Mouse (Mus musculus) MEL (cell line): Measurements from ENCODE around the gene Krtap16-1. TPM values are rescaled to one million over a fixed set of nuclear protein-coding genes. Genes with fewer than 3 reads are reported as not detected.

Experiments
- DNase-seq: peaks from one replicate; pipeline ENCODE4 v3.0.0; 2011; ENCODE audit warnings: low read depth, low spot score
- H3K27ac ChIP-seq: 2 replicates; pipeline ENCODE4 v1.5.1; 2012; ENCODE audit warnings: low read depth, mild to moderate bottlenecking, control low read depth, low read length, moderate library complexity; ENCODE audit not compliant: control insufficient read depth
- H3K27me3 ChIP-seq, 2 experiments: fragments of 150-350 bp in 1 of 2; sonication (generic) in 1 of 2; 2 replicates each; pipeline ENCODE4 v1.6.1; 2012; ENCODE audit warnings: low read length in 2 of 2, mild to moderate bottlenecking in 2 of 2, improper control_type of control experiment in 1 of 2, moderate library complexity in 1 of 2; ENCODE audit not compliant: insufficient read depth in 2 of 2, control insufficient read depth in 1 of 2
- H3K36me3 ChIP-seq, 2 experiments: 2 replicates each; pipeline ENCODE4 v1.6.1; 2012 to 2014; ENCODE audit warnings: low read length in 2 of 2, improper control_type of control experiment in 1 of 2, inconsistent platforms in 1 of 2, mild to moderate bottlenecking in 1 of 2; ENCODE audit not compliant: insufficient read depth in 2 of 2, control insufficient read depth in 1 of 2
- H3K4me1 ChIP-seq, 2 experiments: fragments of 150-350 bp in 1 of 2; sonication (generic) in 1 of 2; 2 replicates each; pipeline ENCODE4 v1.6.1; 2012; ENCODE audit warnings: low read length in 2 of 2, improper control_type of control experiment in 1 of 2, mild to moderate bottlenecking in 1 of 2; ENCODE audit not compliant: insufficient read depth in 2 of 2, control insufficient read depth in 1 of 2
- H3K4me3 ChIP-seq, 2 experiments: fragments of 150-350 bp in 1 of 2; sonication (generic) in 1 of 2; 2 replicates each; pipeline ENCODE4 v1.5.1; 2012; ENCODE audit warnings: low read depth in 2 of 2, low read length in 2 of 2, mild to moderate bottlenecking in 2 of 2, moderate library complexity in 2 of 2, control low read depth in 1 of 2, improper control_type of control experiment in 1 of 2; ENCODE audit not compliant: control insufficient read depth in 1 of 2, insufficient read depth in 1 of 2
- H3K79me2 ChIP-seq: 2 replicates; pipeline ENCODE4 v1.6.1; 2012; ENCODE audit warnings: mild to moderate bottlenecking, low read length, moderate library complexity; ENCODE audit not compliant: control insufficient read depth, poor library complexity, insufficient read depth
- H3K9ac ChIP-seq: 2 replicates; pipeline ENCODE4 v1.6.1; 2012; ENCODE audit warnings: low read depth, mild to moderate bottlenecking, control low read depth, low read length, moderate library complexity; ENCODE audit not compliant: control insufficient read depth, poor library complexity, severe bottlenecking
- H3K9me3 ChIP-seq: fragments of 150-350 bp; sonication (generic); replicated peaks from 2 replicates; pipeline ENCODE4 v1.6.1; 2012; ENCODE audit warnings: mild to moderate bottlenecking, low read length, improper control_type of control experiment, moderate library complexity; ENCODE audit not compliant: insufficient read depth
- CHD1 ChIP-seq: IDR thresholded peaks from 2 replicates; pipeline ENCODE4 v1.6.1; 2012; ENCODE audit warnings: low read depth, mild to moderate bottlenecking, inconsistent platforms, low read length, improper control_type of control experiment
- CHD2 ChIP-seq: IDR thresholded peaks from 2 replicates; pipeline ENCODE4 v1.6.1; 2011; ENCODE audit warnings: low read length, improper control_type of control experiment
- CTCF ChIP-seq, 3 experiments: IDR thresholded peaks in 2 of 3; conservative IDR thresholded peaks in 1 of 3; 2 replicates each; pipeline ENCODE4 v1.5.1; 2011 to 2012; ENCODE audit warnings: low read length in 3 of 3, low read depth in 2 of 3, mild to moderate bottlenecking in 2 of 3, improper control_type of control experiment in 1 of 3, inconsistent platforms in 1 of 3, mixed read lengths in 1 of 3, moderate library complexity in 1 of 3; ENCODE audit not compliant: control insufficient read depth in 1 of 3, insufficient read depth in 1 of 3, poor library complexity in 1 of 3, severe bottlenecking in 1 of 3
- ELF1 ChIP-seq: IDR thresholded peaks from 2 replicates; pipeline ENCODE4 v1.6.1; 2014; ENCODE audit warnings: low read depth, mild to moderate bottlenecking, inconsistent platforms, low read length, improper control_type of control experiment, moderate library complexity
- GATA1 ChIP-seq: IDR thresholded peaks from 2 replicates; pipeline ENCODE4 v1.6.1; 2011; ENCODE audit warnings: low read depth, low read length, improper control_type of control experiment
- HCFC1 ChIP-seq: IDR thresholded peaks from 2 replicates; pipeline ENCODE4 v1.6.1; 2012; ENCODE audit warnings: low read depth, mild to moderate bottlenecking, inconsistent platforms, low read length, improper control_type of control experiment, moderate library complexity
- JUND ChIP-seq: IDR thresholded peaks from 2 replicates; pipeline ENCODE4 v1.6.1; 2011; ENCODE audit warnings: low read depth, mild to moderate bottlenecking, improper control_type of control experiment, low read length
- MXI1 ChIP-seq: IDR thresholded peaks from 2 replicates; pipeline ENCODE4 v1.6.1; 2011; ENCODE audit warnings: mild to moderate bottlenecking, low read depth, low read length, improper control_type of control experiment
- MYC ChIP-seq: IDR thresholded peaks from 2 replicates; pipeline ENCODE4 v1.6.1; 2011; ENCODE audit warnings: low read depth, mild to moderate bottlenecking, low read length, improper control_type of control experiment, moderate library complexity
- NRF1 ChIP-seq: IDR thresholded peaks from 2 replicates; pipeline ENCODE4 v1.6.1; 2014; ENCODE audit warnings: low read depth, mild to moderate bottlenecking, inconsistent platforms, low read length, improper control_type of control experiment, moderate library complexity; ENCODE audit not compliant: poor library complexity, insufficient read depth, severe bottlenecking
- RAD21 ChIP-seq: IDR thresholded peaks from 2 replicates; pipeline ENCODE4 v1.6.1; 2011; ENCODE audit warnings: mild to moderate bottlenecking, low read depth, low read length, improper control_type of control experiment
- SIN3A ChIP-seq: IDR thresholded peaks from 2 replicates; pipeline ENCODE4 v1.6.1; 2012; ENCODE audit warnings: low read length, improper control_type of control experiment, inconsistent platforms
- SMC3 ChIP-seq: IDR thresholded peaks from 2 replicates; pipeline ENCODE4 v1.6.1; 2011; ENCODE audit warnings: low read depth, low read length, improper control_type of control experiment
- TAL1 ChIP-seq: IDR thresholded peaks from 2 replicates; pipeline ENCODE4 v1.6.1; 2012; ENCODE audit warnings: mild to moderate bottlenecking, inconsistent platforms, low read length, moderate library complexity, mixed read lengths
- TBP ChIP-seq: IDR thresholded peaks from 2 replicates; pipeline ENCODE4 v1.8.0; 2011; ENCODE audit warnings: low read depth, low read length, improper control_type of control experiment
- TCF12 ChIP-seq: IDR thresholded peaks from 2 replicates; pipeline ENCODE4 v1.6.1; 2014; ENCODE audit warnings: low read depth, mild to moderate bottlenecking, inconsistent platforms, low read length, improper control_type of control experiment, moderate library complexity
- UBTF ChIP-seq: IDR thresholded peaks from 2 replicates; pipeline ENCODE4 v1.6.1; 2012; ENCODE audit warnings: low read depth, mild to moderate bottlenecking, inconsistent platforms, low read length, improper control_type of control experiment, moderate library complexity, borderline replicate concordance; ENCODE audit not compliant: insufficient read depth
- ZC3H11A ChIP-seq: IDR thresholded peaks from 2 replicates; pipeline ENCODE4 v1.6.1; 2012; ENCODE audit warnings: low read depth, mild to moderate bottlenecking, inconsistent platforms, low read length, improper control_type of control experiment
- ZKSCAN1 ChIP-seq: IDR thresholded peaks from 2 replicates; pipeline ENCODE4 v1.6.1; 2012; ENCODE audit warnings: low read depth, mild to moderate bottlenecking, inconsistent platforms, low read length, improper control_type of control experiment, moderate library complexity
- ZMIZ1 ChIP-seq: IDR thresholded peaks from 2 replicates; pipeline ENCODE4 v1.6.1; 2012; ENCODE audit warnings: low read depth, mild to moderate bottlenecking, inconsistent platforms, low read length, improper control_type of control experiment, moderate library complexity
- ZNF384 ChIP-seq: IDR thresholded peaks from 2 replicates; pipeline ENCODE4 v1.6.1; 2012; ENCODE audit warnings: low read depth, mild to moderate bottlenecking, inconsistent platforms, low read length, improper control_type of control experiment
- polyA plus RNA-seq, 2 experiments: library from polyadenylated mRNA; stranded (reverse) in 1 of 2; unstranded in 1 of 2; fragments of >175 nt in 1 of 2; fragments of >200 nt in 1 of 2; gene quantifications; 2 replicates each; pipeline versions ENCODE4 v1.2.1 to v1.2.4; 2012; ENCODE audit warnings: low replicate concordance in 2 of 2, low read depth in 1 of 2; ENCODE audit not compliant: insufficient read length in 2 of 2, insufficient read depth in 1 of 2, missing spikeins in 1 of 2
- total RNA-seq: library from RNA; depleted of rRNA; stranded (reverse); fragments of 300-350 nt; gene quantifications from 2 replicates; pipeline ENCODE4 v1.2.3, GENCODE M21; 2012

Krtap16-1 gene
- total and polyA plus RNA-seq, 3 experiments = 0.08 TPM; not detected in 2

- no peaks in the 10 kb centered on the region for H3K9me3 ChIP-seq
- H3K36me3 ChIP-seq = no peaks in the 10 kb centered on the region
- TF ChIP-seq CHD2 = no peak
- TF ChIP-seq ZKSCAN1 = no peak
- TF ChIP-seq TBP = no peak
- TF ChIP-seq NRF1 = no peak
- no peak for TF ChIP-seq ZC3H11A
- no peak for TF ChIP-seq ZNF384
- TF ChIP-seq SIN3A = no peak
- TF ChIP-seq CHD1 = no peak
- no peak for TF ChIP-seq MYC
- TF ChIP-seq HCFC1 = no peak
- no peak for TF ChIP-seq UBTF
- TF ChIP-seq ELF1 = no peak
- TF ChIP-seq MXI1 = no peak
- no peak for TF ChIP-seq GATA1
- TF ChIP-seq JUND = no peak
- TF ChIP-seq CTCF (IDR thresholded peaks at IDR 0.05 in 2 of 3, conservative IDR thresholded peaks at IDR 0.05 in 1 of 3; ENCODE audit: control insufficient read depth in 1 of 3, insufficient read depth in 1 of 3, low read depth in 2 of 3, low read length in 3 of 3, poor library complexity in 1 of 3, severe bottlenecking in 1 of 3) = no peak
- no peak for TF ChIP-seq SMC3
- TF ChIP-seq ZMIZ1 = no peak
- H3K4me1 ChIP-seq = no peaks in the 10 kb centered on the region
- no peak overlapping the region for H3K9ac ChIP-seq
- H3K4me3 ChIP-seq = no peak overlapping the region
- no peaks in the 10 kb centered on the region for H3K27me3 ChIP-seq
- no peak overlapping the region for H3K27ac ChIP-seq
- no peaks in the 10 kb centered on the region for H3K79me2 ChIP-seq
- DNase-seq = no peak
Measured at GRCm38 (mm10) chr11:100021438-100021837, 35.0 kb upstream of the Krtap16-1 start.

GRCm38 (mm10) chr11:100019466-100019865 is 33.1 kb upstream of the Krtap16-1 start:
- H3K27ac ChIP-seq = no peak overlapping the region
- no peaks in the 10 kb centered on the region for H3K79me2 ChIP-seq
- H3K36me3 ChIP-seq = no peaks in the 10 kb centered on the region
- no peak overlapping the region for H3K4me3 ChIP-seq
- DNase-seq = no peak
- H3K9me3 ChIP-seq = no peaks in the 10 kb centered on the region
- H3K9ac ChIP-seq = no peak overlapping the region
- H3K27me3 ChIP-seq = no peaks in the 10 kb centered on the region
- no peaks in the 10 kb centered on the region for H3K4me1 ChIP-seq
- TF ChIP-seq RAD21 = no peak
- no peak for TF ChIP-seq TCF12
- TF ChIP-seq HCFC1 = no peak
- TF ChIP-seq TAL1 = no peak
- TF ChIP-seq CHD2 = no peak
- no peak for TF ChIP-seq GATA1
